Mouse (Mus musculus): ENCODE measurements around the gene Arid3a.

The Arid3a gene

DNA sequence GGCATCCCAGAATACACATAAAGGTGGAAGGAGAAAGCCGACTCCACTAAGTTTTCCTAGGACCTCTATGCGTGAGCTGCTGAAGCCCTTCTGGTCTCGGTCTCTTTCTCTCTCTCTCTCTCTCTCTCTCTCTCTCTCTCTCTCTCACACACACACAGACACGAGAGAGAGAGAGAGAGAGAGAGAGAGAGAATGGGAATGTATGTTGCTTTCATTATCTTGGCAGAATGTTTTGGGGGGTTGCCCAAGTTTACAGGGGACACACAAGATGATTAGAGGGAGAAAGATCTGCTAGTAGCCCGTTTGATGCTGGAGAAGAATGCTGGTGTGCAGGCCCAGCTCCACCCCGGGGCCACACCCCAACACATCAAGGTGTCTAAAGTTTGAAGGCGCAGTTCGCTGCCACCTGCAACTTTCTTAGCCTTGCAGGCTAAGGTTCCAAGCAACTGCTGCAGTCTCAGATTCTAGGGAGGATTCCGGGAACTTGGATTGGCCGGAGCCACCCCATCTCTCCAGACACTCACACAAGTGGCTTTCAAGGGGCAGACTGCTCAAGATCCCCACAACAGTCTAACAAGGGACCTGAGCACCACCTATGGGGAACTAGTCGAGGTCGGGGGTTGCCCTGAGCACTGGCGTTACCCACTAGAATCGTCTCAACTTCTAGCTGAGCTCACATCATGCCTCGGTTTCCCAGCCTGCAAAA, 905 bp upstream of the Arid3a start:
- in situ Hi-C loops (cut with MboI, MseI), result loop anchor here (5.0 kb wide), 1 partner anchor 91 kb away; the partner anchor contains the start of gene Arhgap45

GRCm38 (mm10) chr10:79927324-79928029, 634 bp downstream of the Arid3a start:
- in situ Hi-C loops (cut with MboI, MseI), result loop anchor here (5.0 kb wide), 1 partner anchor 90 kb away; the partner anchor contains the start of gene Arhgap45

- in situ Hi-C loops (cut with MboI, MseI), result loop anchor here (5.0 kb wide), 1 partner anchor 89 kb away; the partner anchor contains the start of gene Arhgap45
Measured at GRCm38 (mm10) chr10:79928030-79928694, 1.3 kb downstream of the Arid3a start.

- in situ Hi-C loops (cut with MboI, MseI), result loop anchor here (5.0 kb wide), 1 partner anchor 88 kb away; the partner anchor contains the start of gene Arhgap45
Measured at GRCm38 (mm10) chr10:79928907-79929701, 2.3 kb downstream of the Arid3a start.

DNA sequence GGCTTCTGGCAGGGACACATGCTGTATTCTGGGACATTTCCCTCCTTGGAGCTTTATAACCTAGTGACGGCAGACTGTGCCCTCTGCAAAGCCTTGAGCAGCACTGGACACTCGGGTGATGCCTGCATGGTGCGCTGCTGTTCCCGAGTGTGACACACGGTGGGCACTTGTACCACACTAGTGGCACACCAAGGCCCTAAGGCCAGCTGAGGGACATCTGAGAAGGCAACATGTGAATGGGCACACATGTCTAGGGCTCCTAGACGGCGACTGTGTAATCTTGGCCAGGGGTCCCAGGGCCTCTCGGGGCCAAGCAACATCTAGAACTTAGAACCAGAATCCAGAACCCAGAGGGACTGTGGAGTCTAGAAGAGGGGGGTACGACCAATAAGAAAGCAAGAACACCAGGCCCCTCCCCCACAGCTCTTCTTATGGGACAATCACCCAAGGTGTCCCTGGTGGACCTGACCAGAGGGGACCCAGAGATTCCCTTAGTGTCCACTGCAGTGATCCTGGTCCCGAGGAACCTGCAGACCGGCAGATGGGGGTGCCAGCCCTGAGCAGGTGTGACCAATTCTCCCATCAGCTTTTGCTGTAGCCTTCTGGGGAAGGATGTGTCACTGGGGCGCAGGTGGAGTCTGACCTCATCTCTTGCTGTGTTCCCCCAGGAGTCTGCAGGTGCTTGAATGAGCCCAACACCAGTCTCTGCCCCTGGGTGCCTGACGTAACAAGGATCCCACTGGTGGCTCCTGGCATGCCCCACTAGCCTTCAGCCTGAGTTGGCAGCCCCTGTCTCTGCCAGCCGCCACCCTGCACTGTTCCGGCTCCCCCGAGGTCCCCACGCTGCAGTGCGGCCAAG, 3.4 kb downstream of the Arid3a start:
- in situ Hi-C loops (cut with MboI, MseI), result loop anchor here (5.0 kb wide), 1 partner anchor 87 kb away; the partner anchor contains the start of gene Arhgap45

DNA sequence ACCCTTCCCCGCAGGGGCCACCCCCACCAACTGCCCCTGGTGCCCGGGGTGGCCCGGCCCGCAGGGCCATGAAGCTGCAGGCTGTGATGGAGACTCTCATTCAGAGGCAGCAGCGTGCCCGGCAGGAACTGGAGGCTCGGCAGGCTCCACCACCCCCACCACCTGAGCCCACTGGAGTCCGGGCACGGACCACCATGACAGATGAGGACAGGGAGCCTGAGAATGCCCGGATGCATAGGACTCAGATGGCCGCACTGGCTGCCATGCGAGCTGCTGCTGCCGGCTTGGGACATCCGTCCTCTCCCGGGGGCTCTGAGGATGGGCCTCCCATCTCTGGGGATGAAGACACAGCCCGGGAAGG, 4.0 kb downstream of the Arid3a start:
- in situ Hi-C loops (cut with MboI, MseI), result no loop called here

GRCm38 (mm10) chr10:79931797-79932196, 5.0 kb downstream of the Arid3a start:
- in situ Hi-C loops (cut with MboI, MseI), result no loop called here

DNA sequence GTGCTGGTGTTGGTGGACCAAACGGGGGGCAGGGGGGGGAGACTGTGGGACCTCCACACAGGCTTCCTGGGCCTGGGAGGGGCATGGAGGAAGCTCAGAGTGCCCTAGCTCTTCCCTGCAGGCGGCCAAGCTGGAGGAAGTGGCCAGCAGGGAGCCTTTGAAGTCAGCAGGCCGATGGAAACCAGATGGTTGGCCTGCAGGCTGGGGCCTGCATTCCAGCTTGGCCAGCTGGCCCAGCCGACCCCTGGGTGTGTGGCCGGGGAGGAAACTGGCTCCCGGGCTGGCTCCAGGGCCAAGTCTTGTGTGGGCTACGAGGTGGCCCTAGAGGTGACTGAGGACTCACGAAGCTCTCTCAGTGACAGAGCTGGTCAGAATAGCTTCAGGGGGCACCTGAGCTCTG, 5.9 kb downstream of the Arid3a start:
- in situ Hi-C loops (cut with MboI, MseI), result no loop called here

- in situ Hi-C loops (cut with MboI, MseI), result no loop called here
Measured at GRCm38 (mm10) chr10:79933145-79933679, 6.4 kb downstream of the Arid3a start.

- in situ Hi-C loops (cut with MboI, MseI), result no loop called here
Measured at GRCm38 (mm10) chr10:79933861-79934260, 7.0 kb downstream of the Arid3a start.

GRCm38 (mm10) chr10:79934272-79934721, 7.5 kb downstream of the Arid3a start:
- in situ Hi-C loops (cut with MboI, MseI), result no loop called here

DNA sequence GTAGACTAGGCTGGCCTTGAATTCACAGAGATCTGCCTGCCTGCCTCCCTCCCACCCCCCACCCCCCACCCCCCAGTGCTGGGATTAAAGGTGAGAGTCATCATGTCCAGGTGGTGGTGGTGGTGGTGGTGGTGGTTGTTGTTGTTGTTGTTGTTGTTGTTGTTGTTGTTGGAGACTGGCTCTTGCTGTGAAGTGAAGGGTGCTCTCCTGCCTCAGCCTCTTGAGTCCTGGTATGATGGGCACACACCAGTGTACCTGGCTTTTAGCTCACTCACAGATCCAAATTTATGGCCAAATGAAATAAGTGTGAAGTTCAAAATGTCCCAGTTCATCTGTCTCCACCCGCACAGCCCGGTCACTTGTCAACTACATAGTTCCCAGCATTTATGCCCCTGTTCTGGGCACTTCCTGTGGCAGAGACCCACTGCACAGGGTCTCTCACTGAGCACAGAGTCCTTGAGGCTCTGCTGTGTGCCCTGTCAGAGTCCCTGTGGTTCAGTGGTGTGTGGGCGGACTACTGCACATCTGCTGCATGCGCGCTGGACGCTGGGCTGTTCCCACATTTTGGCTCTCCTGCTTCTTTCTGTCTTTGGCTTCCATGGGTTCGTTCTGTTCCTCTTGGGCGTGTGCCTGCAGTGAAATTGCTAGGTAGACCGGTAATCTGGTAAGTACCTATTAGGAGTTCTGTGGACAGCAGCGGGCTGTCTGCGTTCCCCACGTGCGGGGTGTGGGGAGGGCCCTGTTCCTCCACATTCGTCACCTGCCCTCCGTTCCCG, 8.1 kb downstream of the Arid3a start:
- in situ Hi-C loops (cut with MboI, MseI), result no loop called here

- in situ Hi-C loops (cut with MboI, MseI), result no loop called here
Measured at GRCm38 (mm10) chr10:79936284-79936910, 9.6 kb downstream of the Arid3a start.

- in situ Hi-C loops (cut with MboI, MseI), result no loop called here
Measured at GRCm38 (mm10) chr10:79936911-79937441, 10.1 kb downstream of the Arid3a start.

DNA sequence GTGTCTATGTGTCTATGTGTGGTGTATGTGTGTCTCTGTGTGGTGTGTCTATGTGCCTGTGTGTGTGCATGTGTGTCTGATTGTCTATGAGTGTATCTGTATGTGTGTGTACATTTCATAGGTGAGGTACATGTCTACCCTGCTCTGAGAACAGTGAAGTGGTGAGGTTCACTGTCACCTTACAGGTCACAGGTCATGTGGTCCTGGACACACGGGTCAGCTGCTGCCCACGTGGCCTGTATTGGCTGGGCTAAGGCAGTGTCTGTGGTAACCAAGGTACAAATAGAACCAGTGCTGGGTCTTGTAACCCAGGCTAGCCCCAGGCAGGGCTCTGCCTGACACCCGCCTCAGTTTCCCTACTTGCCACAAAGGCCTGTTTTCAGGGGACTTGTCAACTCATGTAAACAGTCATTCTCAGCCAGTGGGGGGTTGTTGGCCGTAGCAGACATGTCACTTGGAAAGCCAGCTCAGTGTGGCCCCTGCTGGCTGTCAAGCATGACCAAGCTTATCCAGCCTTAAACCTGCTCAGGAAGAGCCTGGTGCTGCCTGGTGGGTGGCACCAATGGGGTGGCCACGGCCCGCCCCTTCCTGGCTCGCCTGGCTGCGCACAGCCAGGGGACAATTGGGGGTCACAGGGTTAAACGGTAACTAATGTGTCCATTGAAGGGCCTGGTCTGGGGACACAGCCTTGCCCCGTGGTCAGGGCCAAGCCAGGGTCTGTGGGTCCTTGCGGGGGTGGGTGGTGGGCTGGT, 11.1 kb downstream of the Arid3a start:
- in situ Hi-C loops (cut with MboI, MseI), result no loop called here

DNA sequence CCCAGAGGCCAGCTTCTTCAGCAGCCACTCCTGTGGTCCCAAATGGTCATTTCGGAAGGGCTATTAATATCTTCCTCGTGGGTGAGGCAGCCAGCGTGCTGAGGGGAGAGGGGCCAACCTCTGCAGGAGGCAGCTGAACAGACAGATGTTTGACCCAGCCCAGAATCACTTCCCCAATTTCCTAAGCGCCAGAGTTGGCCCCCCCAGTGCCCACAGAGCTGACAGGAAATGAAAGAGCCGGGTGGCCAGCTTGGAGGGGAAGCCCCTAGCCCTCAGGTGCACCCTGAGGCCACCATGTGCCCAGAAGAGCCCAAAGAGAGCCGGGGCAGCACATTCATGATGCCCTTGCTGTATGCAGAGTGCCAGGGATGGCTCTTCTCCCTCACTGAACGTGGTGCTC, 13.9 kb downstream of the Arid3a start:
- in situ Hi-C loops (cut with MboI, MseI), result no loop called here

DNA sequence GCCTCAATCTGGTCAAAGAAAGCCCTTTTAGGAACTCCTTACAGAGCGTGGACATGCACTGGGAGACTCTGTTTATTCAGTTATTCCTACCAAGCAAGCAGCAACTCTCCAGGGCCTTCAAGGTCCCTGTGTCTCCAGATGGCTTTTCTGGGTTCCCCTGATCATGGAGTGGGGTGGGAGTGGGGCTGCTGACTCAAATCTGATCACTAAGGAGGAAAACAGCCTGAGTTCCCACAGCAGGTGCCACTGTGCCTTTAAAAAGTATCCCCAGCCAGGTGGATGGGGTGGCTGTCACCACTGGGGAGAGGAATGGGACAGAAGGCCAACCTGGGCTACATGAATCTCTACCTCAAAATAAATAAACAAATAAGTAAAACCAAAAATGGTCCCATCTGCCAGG, 16.1 kb downstream of the Arid3a start:
- in situ Hi-C loops (cut with MboI, MseI), result no loop called here

DNA sequence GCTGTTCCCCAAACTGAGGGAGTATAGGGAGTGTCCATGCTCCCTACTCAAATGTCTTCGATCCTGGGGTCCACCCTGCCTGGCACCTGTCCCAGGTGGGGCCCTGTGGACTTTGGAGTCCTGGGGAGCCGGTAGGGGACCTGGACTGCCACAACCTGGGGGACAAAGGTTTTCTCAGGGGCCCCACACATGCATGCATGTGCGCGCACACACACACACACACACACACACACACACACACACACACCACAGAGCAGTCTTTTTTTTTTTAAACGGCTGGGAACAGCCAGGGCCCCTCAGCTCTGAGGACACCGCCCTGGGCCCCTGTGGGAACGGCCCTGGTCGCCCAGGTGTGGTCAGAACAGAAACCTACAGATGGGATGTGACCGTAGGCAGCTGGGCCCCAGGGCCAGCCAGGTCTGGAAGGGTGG, 16.6 kb downstream of the Arid3a start:
- in situ Hi-C loops (cut with MboI, MseI), result no loop called here

Data from T-helper 1 cell (primary cell).